Mouse (Mus musculus) liver, adult 2 months (tissue): ENCODE measurements around the gene Podn.

Experiments
- CTCF ChIP-seq: fragments of 200-500 bp; IDR thresholded peaks from 2 replicates; pipeline ENCODE4 v1.5.1; 2011; ENCODE audit warnings: low read depth, low read length, control low read depth
- POLR2A ChIP-seq: fragments of 200-500 bp; IDR thresholded peaks from 2 replicates; pipeline ENCODE4 v1.6.1; 2011; ENCODE audit warnings: low read length, control low read depth; ENCODE audit not compliant: insufficient read depth; ENCODE audit errors: extremely low read depth

DNA sequence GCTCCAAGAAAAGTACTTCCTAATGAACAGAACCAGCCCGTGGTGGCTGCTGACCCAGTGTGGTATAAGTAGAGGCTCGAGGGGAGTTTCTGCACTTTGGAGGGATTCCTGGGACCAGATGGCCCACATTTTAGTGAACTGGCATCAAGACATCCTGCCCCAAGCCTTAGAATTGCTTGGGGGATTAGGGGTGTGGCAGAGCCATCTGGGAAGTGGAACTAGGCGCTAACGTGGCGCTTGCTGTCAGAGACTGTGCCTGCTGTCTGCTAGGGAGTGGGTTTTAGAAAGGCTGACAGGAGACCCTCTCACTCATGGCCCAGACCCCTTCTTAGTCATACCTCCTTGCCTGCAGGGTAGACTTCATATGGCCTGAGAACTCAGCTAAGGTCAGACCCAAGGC is 110.4 kb downstream of the Podn start:
- TF ChIP-seq POLR2A (no peak), CTCF (no peak)
